Mouse (Mus musculus) midbrain, postnatal 0 days (tissue): ENCODE measurements at regions not wholly inside any gene's neighbourhood (a gene's known extent, or its start where the extent isn't known, plus 50 kb on each side); places are given as distances from the start of the nearest gene placed in this dataset.

Source experiments
- ATAC-seq: fragments of 200-750 bp; cut with Nextera tagmentation; 2 replicates; pipeline ENCODE4 v1.8.0; 2017; ENCODE audit warnings: moderate number of reproducible peaks, mild to moderate bottlenecking, moderate TSS enrichment, moderate library complexity; ENCODE audit not compliant: low FRiP score
- DNase-seq: peaks from one replicate; pipeline ENCODE4 v3.0.0-alpha.2; 2015; ENCODE audit warnings: low spot score
- H3K27ac ChIP-seq: fragments of 300-500 bp; sonication (generic); 2 replicates; pipeline ENCODE4 v1.5.1; 2014; ENCODE audit warnings: low read depth, mild to moderate bottlenecking, low read length, mixed read lengths
- H3K27me3 ChIP-seq: fragments of 300-500 bp; sonication (generic); 2 replicates; pipeline ENCODE4 v1.6.1; 2014; ENCODE audit warnings: low read length, control low read depth, mixed read lengths; ENCODE audit not compliant: insufficient read depth
- H3K36me3 ChIP-seq: fragments of 300-500 bp; sonication (generic); 2 replicates; pipeline ENCODE4 v1.6.1; 2014; ENCODE audit warnings: low read length, control low read depth, mixed read lengths; ENCODE audit not compliant: insufficient read depth
- H3K4me1 ChIP-seq: fragments of 300-500 bp; sonication (generic); 2 replicates; pipeline ENCODE4 v1.6.1; 2014; ENCODE audit warnings: mild to moderate bottlenecking, control low read depth, antibody characterized with exemption, low read length, mixed read lengths; ENCODE audit not compliant: insufficient read depth
- H3K4me2 ChIP-seq: fragments of 300-500 bp; sonication (generic); 2 replicates; pipeline ENCODE4 v1.6.1; 2014; ENCODE audit warnings: low read depth, mild to moderate bottlenecking, low read length, mixed read lengths; ENCODE audit not compliant: poor library complexity, severe bottlenecking
- H3K4me3 ChIP-seq: fragments of 300-500 bp; sonication (generic); 2 replicates; pipeline ENCODE4 v1.5.1; 2014; ENCODE audit warnings: low read depth, mild to moderate bottlenecking, low read length, moderate library complexity
- H3K9ac ChIP-seq: fragments of 300-500 bp; sonication (generic); replicated peaks from 2 replicates; pipeline ENCODE4 v1.6.1; 2014; ENCODE audit warnings: mild to moderate bottlenecking, low read length, moderate library complexity, mixed read lengths; ENCODE audit not compliant: poor library complexity, severe bottlenecking
- H3K9me3 ChIP-seq: fragments of 300-500 bp; sonication (generic); 2 replicates; pipeline ENCODE4 v1.6.1; 2016; ENCODE audit warnings: low read length, control low read depth
- CTCF ChIP-seq: IDR thresholded peaks from 2 replicates; pipeline ENCODE4 v1.5.1; 2016; ENCODE audit warnings: antibody characterized with exemption, mild to moderate bottlenecking
- WGBS: fragments of 180-500 bp; shearing (Covaris S2); extraction: QIAGEN DNeasy Blood & Tissue Kit; methylation state at CpG from one replicate; pipeline ENCODE4 v1.1.7; 2014; 5-methylcytosine and 5-hydroxymethylcytosine counted together

- H3K9me3 ChIP-seq, result peaks cover 1% of the 10 kb centered on the region; the same call in 1 of the 2 replicates
- no peak overlapping the region for H3K4me3 ChIP-seq
- H3K4me2 ChIP-seq, result no peak overlapping the region
- H3K36me3 ChIP-seq, result no peaks in the 10 kb centered on the region
- H3K9ac ChIP-seq, result no peak overlapping the region
- DNase-seq (no peak), ATAC-seq (no peak)
- H3K4me1 ChIP-seq, result no peaks in the 10 kb centered on the region
- no peak overlapping the region for H3K27ac ChIP-seq
- H3K27me3 ChIP-seq, result no peaks in the 10 kb centered on the region
- WGBS, result 87% methylated on average over 5 of the region's 5 CpGs
- no peak for TF ChIP-seq CTCF
These were observed 135.3 kb downstream of the Cd83 start for GRCm38 (mm10) chr13:43919781-43920420.

DNA sequence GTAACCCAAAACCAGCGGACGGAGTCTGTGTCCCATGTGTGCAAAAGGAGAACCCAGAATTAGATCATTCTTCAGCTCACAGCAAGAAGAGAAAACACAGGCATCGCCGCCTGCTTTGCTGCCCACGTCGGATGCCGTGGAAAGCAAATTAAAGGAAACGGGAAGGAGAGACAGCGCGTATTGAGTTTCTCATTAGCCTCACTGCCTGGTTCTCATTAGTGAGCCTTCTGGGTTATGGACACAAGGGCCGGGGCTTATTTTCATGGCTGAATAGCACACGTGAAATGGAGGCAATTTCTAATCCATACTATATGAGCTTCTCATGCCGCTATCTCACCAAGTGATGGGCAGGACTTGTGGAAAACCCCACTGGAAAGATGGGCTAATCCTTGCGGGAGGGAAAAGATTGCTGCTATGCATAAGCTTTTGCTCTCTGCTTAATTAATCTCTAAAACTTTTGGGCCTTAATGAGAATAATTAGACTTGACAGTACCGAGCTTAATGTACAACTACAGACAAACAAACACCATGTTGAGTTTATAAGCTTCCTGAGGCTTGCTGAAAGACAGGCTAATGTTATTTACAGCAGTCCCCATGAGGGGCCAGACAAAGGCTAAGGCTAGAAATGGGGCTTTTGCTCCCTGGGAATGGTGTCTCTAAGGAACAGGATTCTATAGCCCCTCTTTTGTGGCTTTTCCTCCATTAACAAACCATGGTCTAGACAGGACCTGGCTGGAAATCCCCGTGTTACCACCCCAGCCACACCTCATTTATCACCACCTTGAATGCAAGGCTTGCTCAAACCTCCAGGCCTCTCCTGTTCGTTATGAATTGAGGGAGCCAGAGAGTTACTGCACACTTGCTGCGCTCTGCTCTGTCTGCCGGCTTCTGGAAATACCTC, 145.8 kb downstream of the Cd83 start:
- H3K9me3 ChIP-seq, result no peaks in the 10 kb centered on the region
- no peak for TF ChIP-seq CTCF
- no peaks in the 10 kb centered on the region for H3K27me3 ChIP-seq
- H3K4me2 ChIP-seq, result no peak overlapping the region
- no peak overlapping the region; the same call in 1 of the 2 replicates for H3K9ac ChIP-seq
- WGBS, result 59% methylated on average over 19 of the region's 19 CpGs
- no peak overlapping the region for H3K4me3 ChIP-seq
- no peak for ATAC-seq
- DNase-seq, result peak; percentile 47
- H3K4me1 ChIP-seq, result no peaks in the 10 kb centered on the region
- H3K27ac ChIP-seq, result no peak overlapping the region
- no peaks in the 10 kb centered on the region for H3K36me3 ChIP-seq

- Histone ChIP-seq H3K9me3 (no peaks in the 10 kb centered on the region), H3K36me3 (no peaks in the 10 kb centered on the region), H3K4me1 (no peaks in the 10 kb centered on the region), H3K9ac (no peak overlapping the region), H3K4me3 (no peak overlapping the region), H3K27me3 (no peaks in the 10 kb centered on the region), H3K27ac (no peak overlapping the region), H3K4me2 (no peak overlapping the region)
- WGBS, result 57% methylated on average over 7 of the region's 7 CpGs
- ATAC-seq (no peak), DNase-seq (no peak)
- no peak for TF ChIP-seq CTCF
These were observed 148.4 kb downstream of the Cd83 start for GRCm38 (mm10) chr13:43932946-43933345.

GRCm38 (mm10) chr13:43935284-43935683, 150.7 kb downstream of the Cd83 start:
- no peak overlapping the region for H3K27ac ChIP-seq
- H3K36me3 ChIP-seq, result no peaks in the 10 kb centered on the region
- DNase-seq, result no peak
- no peak overlapping the region for H3K9ac ChIP-seq
- no peak overlapping the region for H3K4me2 ChIP-seq
- WGBS, result 90% methylated on average over 6 of the region's 6 CpGs
- ATAC-seq, result no peak
- H3K9me3 ChIP-seq, result no peaks in the 10 kb centered on the region
- no peak overlapping the region for H3K4me3 ChIP-seq
- no peaks in the 10 kb centered on the region; the same call in 1 of the 2 replicates for H3K4me1 ChIP-seq
- H3K27me3 ChIP-seq, result no peaks in the 10 kb centered on the region
- no peak for TF ChIP-seq CTCF

- Histone ChIP-seq H3K27me3 (no peaks in the 10 kb centered on the region), H3K4me1 (no peaks in the 10 kb centered on the region; the same call in 1 of the 2 replicates), H3K4me2 (no peak overlapping the region), H3K27ac (no peak overlapping the region), H3K4me3 (no peak overlapping the region), H3K9me3 (no peaks in the 10 kb centered on the region), H3K9ac (no peak overlapping the region), H3K36me3 (no peaks in the 10 kb centered on the region)
- 16% methylated on average over 4 of the region's 4 CpGs for WGBS
- TF ChIP-seq CTCF, result no peak
- DNase-seq, result no peak
- no peak for ATAC-seq
These were observed 151.9 kb downstream of the Cd83 start for GRCm38 (mm10) chr13:43936504-43936903.

DNA sequence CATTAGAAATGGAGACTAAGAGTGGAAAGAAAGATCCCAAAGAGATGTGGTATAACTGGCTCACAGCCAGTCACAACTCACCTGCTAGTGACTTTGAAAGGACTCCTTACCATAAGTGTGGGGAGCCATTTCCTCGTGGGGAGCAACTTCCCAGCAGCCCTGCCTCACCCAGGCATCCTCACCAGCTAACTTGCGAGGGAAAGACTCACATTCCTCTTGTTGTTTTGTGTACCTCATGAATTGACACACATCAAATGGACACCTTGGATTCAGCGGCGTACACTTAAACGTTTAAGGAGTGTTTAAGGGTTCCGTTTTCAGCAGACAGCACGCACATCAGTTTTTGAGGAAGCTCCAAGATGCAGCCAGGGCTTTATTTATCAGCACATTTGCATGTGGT, 154.0 kb downstream of the Cd83 start:
- 78% methylated on average over 7 of the region's 7 CpGs for WGBS
- H3K27ac ChIP-seq, result no peak overlapping the region
- no peak overlapping the region for H3K4me2 ChIP-seq
- H3K4me1 ChIP-seq, result no peaks in the 10 kb centered on the region; the same call in 1 of the 2 replicates
- no peak overlapping the region for H3K9ac ChIP-seq
- TF ChIP-seq CTCF, result no peak
- no peak overlapping the region for H3K4me3 ChIP-seq
- DNase-seq, result no peak
- no peaks in the 10 kb centered on the region for H3K27me3 ChIP-seq
- H3K9me3 ChIP-seq, result no peaks in the 10 kb centered on the region
- ATAC-seq, result no peak
- H3K36me3 ChIP-seq, result no peaks in the 10 kb centered on the region
